Mouse (Mus musculus): ENCODE data around the gene St6galnac3.

- TF ChIP-seq CTCF (IDR thresholded peaks at IDR 0.05; ENCODE audit: insufficient read depth, low read length): no peak
- no peak for TF ChIP-seq POLR2A (IDR thresholded peaks at IDR 0.05; ENCODE audit: borderline replicate concordance, extremely low read depth, low read depth, low read length)
Observed at GRCm38 (mm10) chr3:153475461-153475860, 249.5 kb downstream of the St6galnac3 start.

Measured in lung, adult 2 months (tissue).